Mouse (Mus musculus) G1E-ER4 (cell line): ENCODE data around the gene Gm20379. TPM values are rescaled to one million over a fixed set of nuclear protein-coding genes. Genes with fewer than 3 reads are reported as not detected.

Experiments
- GATA1 ChIP-seq: IDR thresholded peaks from one replicate; pipeline ENCODE4 v1.8.0; 2012; ENCODE audit warnings: low read length, inconsistent platforms
- polyA plus RNA-seq: library from polyadenylated mRNA; stranded (reverse); fragments of >175 nt; gene quantifications from 2 replicates; pipeline ENCODE4 v1.2.3, GENCODE M21; 2012

Gm20379 gene
- not detected in 2 replicates for polyA plus RNA-seq

DNA sequence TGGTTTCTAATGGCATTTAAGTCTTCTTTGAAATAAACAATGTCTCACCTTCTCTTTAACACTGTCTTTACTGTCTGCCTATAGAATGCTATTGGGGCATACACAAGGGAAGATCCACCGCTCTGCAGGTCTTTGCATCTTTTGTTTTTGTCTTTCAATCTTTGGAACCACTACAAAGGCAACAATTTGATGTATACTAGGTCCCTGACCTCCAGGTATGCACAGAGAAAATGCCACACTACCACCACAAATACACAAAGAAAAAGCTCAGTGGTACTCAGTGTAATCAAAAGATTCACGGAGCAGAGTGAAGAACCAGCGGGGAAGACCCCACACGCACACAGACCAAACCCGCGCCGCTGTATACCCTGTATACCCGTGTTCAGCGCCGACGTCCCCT lies at the start of gene Gm20379:
TSS of gene Gm20379 (plus strand) at position 301 of the 400 bp plus-strand sequence.
- no peak for TF ChIP-seq GATA1

DNA sequence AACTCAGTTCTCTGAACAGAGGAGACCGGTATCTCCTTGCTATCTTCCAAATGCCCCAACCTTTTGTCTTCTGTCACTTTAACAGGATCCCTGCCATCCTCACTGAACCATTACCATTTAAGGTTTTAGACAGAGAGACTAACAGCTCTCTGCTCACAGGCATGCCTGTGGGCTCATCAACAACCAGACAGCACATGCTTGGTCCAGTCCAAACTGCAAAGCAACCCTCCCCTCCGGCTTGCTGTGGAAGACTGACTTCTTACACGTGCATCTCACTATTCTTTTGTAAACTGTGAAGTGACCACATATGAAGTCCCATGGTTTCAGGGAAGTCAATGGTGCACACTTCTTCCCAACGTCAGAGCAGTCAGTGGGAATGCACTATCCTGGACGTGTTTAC lies 44.5 kb upstream of the Gm20379 start:
- no peak for TF ChIP-seq GATA1

DNA sequence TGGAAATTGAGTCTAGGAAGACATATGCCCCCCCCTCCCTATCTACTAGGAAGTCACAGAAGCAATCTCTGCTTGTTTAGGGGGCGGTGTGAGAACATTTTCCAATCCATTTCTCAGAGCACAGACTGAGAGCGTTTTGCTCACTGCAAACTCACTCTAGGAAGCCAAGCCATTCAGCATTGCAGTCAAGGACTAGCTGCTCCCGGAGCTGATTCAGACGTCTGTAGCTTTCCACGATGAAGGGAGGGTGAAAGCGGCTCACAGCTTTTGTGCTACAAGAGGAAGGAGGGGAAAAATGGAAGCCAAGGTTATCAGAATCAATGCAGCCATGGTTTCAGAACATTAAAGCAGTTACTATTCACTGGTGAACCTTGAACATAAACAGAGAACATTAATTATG lies 42.2 kb upstream of the Gm20379 start:
- TF ChIP-seq GATA1: no peak

DNA sequence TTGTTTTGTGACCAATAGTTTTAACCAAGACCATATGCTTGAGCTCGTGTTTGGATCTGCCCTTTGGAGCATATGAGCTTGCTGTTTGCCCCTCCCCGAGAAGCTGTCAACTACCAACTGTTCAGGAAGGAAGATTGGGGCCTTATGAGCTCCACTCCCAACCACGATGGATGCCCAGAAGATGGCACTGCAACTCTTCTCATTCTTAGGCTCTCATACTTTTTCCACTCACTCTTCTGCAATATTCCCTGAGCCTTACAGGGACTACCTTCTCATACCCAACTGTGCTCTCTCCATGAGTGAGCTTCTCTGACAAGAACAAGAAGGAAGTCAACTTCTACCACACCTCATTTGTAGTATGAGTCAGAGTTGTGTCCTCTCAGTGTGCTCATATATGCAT lies 38.7 kb upstream of the Gm20379 start:
- TF ChIP-seq GATA1: no peak

DNA sequence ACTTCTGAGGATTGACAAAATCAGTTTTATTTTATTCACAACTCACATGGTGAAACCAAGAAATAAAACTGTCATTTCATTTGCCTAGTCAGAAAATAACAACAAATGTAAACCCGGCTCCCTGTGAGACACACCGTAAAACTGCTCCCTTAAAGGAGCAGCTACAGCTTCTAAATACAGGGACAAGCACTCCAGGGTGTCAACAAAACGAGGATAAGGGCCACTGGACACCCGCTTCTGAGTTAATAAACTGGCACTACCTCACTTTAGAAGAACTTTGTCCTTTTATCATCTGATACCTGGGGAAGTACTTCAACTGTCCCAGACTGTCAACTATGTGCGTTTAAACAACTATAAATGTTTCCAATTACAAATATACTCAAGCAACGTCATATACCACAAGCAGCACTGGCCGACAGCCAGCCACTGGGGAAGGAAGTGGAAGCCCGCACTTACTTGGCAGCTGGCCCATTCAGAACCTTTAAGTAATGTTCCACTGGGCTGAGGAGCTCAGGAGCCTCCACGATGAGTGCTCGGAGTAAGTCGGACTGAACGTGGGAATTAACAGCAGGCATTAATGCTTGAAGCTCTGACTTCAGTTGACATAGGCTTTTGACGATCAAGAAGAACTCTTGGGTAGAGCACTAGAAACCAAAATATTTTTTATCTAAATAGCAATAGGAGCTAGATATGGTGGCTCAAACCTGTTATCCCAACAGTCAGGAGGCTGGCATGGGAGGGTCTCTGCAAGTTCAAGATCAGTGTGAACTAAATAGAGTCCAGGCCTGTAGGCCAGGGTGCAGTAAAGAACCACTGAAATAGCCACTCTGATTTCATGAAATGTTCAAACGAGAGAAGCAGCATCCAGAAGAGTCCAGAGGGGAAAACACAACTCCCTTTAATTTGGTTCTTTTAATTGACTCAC lies 31.2 kb upstream of the Gm20379 start:
- TF ChIP-seq GATA1: no peak

DNA sequence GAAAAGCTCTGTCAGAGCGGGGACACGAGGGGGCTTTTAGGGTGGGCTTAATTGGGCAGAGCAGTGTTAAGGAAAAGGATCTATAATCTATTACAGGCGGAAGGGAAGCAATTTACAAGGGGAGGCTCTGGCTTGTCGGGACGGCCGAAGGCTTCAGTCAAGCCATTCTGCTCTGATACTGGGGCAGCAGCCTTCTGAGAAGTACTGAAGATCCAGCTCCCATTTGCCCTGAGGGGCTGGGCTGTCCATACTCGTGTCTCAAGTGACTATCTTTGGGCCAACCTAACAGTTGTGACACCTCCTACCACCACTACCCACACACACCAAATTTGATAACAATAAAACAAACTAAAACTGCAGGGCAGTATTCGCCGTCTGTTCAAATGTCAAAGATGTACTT lies 30.5 kb upstream of the Gm20379 start:
- no peak for TF ChIP-seq GATA1

DNA sequence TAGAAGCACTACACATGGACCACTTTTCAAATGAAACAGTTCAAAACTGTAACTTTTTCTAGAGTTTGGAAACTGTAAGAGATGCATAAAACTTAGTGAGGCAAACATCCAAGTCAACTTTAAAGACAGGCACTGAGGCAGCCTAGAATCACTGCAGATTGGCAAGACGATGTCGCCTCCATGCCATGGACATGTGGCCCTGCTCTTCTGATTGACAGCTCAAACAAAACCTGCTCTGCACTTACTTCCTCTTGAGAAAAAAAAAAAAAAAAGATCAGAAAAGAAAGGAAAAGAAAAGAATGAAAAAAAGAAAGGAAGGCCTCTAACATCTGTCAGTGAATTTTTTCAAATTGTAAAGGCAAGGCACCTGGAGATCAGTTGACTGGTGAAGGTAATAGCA lies 28.8 kb upstream of the Gm20379 start:
- no peak for TF ChIP-seq GATA1

DNA sequence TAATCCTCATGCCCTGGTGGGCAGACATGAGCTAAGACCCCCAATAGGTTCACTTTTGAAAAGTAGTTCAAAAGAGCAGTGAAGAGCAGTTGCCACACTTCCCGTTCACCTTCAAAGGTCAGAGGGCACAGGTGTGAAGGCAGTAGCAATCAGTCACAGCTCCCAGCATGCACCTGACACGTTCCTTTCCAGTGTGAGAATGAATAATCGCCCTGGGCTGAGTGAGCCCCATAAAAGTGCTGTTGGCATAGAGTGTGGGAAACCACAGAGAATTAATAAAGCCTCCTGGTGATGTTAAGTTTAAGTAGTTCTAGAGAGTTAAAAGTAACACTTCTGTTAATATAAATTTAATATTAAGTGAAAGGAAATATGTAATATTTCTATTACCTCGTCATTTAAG lies 14.2 kb upstream of the Gm20379 start:
- TF ChIP-seq GATA1: no peak

DNA sequence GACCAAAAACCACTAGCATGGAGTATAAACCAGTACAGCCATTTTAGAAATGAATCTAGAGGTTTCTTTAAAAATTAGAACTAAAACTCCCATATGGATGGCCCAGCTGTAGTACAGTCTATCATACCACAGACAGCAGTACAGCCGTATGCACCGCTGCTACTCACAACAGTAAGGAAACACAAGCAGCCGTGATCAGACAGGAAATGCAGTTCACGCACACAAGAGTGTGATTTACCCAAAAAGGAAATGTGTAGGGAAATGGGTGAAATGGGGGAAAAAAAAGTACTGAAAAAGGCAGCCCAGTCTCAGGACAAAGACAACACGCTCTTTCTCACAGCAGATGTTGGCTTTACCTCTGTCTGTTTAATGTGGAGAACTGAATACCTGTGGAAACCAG lies 11.9 kb upstream of the Gm20379 start:
- TF ChIP-seq GATA1: no peak

DNA sequence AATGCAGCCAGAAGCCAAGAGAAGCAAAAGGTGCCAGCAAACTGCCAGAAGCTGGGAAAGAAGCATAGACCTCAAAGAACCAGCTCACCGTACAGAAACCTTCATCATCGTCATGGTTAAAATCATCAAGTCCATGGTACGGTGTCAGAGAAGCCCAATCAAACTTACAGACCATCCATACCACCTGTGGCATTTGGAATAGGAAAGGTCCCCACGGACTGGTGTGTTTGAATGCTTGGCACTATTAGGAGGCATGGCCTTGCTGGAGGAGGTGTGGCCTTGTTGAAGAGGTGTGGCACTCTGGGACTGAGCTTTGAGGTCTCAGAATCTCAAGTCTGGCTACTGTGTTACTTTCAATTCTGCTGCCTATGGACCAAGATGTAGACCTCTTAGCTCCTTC lies 9.3 kb upstream of the Gm20379 start:
- TF ChIP-seq GATA1: no peak

DNA sequence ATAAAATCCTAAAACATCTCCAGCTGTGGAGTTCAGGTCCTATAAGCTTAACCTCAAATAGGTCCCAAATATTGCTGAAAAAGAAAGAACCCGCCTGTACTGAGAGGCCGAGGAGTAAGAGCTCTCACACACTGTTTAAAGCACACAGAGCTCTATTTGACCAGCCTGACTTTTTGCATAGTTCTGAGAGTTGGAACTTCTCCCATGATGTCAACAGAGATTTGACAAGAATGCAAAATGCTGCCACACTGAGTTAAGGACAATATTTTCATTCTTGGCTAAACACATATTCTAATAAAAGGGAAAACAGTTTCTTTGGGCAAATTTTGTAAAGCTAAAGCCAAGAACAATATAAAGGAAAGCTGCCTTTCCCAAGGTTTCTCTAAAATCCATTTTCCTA lies 8.8 kb upstream of the Gm20379 start:
- no peak for TF ChIP-seq GATA1

DNA sequence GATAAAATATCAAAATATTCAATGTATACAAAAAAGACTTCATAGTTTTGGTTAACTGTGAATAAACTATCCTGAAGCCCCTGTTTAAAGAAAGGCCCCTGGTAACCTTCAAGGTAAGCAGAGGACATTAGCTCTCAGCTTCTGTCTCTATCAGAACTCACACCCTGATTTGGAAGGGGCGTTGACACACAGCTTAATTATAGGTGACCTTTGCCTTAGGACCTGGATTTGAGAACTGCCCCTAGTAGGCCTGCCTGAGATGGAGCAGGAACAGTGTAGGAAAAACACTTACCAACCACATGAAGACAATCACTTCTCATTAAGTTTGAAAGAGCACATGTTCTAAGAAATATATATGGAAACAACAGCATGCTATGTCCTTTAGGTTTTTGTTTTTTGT lies 6.3 kb upstream of the Gm20379 start:
- TF ChIP-seq GATA1: no peak

DNA sequence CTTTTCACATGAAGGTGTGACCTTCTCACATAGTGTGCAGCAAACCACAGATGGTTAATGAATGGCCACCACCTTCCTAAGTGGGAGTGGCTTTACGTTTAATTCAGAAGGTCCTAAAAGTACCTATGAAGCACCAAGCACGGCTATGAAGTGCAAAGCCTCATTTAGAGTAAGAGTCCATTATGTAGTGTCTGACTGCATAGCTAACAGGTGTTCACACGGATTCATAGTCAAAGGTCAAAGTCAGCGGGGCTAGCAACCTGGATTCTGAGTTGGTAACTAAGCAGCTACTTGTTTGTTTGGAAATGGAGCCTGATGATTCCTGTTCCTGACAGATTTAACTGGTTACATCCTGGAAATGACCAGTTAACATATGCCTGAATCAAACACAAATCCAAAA lies 4.0 kb upstream of the Gm20379 start:
- TF ChIP-seq GATA1: no peak

DNA sequence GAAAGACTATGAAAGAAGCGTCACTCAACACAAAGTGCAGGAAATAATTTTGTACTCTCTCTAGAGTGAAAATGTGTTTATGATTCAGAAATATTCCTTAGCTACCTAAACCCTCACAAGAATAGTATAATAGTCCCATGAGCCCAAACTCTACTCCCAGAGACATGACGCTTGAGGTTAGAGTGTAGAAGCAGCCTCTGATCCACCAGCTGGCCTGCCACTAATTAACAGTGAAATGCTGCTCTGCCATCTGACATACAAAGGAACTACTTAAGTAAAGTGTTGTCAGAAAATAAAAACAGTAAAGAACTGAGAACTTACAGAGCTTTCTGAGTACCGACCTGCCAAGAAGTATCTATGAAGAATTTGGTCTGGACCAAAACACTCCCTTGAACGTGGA lies 3.3 kb upstream of the Gm20379 start:
- TF ChIP-seq GATA1: no peak

DNA sequence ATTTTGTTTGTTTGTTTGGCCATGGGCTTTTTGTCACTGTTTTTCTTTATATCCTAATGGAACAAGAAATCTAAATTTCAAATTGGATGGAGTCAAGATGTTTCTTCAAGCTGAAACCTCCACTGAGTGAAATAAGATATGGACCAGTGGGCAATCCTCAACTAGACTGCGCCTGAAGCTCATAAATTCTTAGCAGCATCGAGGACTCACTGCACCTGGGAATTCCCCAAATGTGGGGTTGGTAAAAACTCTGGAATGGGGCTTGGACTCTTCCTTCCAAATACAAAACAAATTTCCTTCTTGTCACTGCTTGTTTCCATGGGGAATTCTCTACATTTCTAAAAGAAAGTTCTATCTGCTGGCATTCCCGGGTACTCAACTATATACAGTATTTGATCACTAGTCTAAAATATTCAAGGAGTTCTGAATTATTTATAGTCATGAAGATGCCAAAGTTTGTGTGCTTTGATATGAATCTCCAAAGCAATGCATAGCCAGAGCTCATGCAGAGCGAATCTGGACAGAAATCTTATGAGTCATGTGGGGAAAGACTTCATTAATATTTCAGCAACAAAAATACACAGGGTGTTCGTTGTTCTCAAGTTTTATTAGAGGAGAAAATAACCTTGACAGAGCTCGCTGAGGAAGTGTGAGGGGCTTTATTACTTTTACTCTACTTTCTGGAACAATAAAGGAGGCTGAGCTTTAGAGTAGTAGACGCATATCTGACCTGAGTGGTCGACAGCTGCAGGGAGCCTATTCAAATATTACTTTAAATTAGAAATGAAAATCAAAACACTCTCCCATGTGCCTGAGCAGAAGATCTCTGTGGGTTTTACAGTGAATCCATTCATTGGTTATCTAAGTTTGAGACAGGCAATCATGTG lies 2.5 kb upstream of the Gm20379 start:
- TF ChIP-seq GATA1: no peak

DNA sequence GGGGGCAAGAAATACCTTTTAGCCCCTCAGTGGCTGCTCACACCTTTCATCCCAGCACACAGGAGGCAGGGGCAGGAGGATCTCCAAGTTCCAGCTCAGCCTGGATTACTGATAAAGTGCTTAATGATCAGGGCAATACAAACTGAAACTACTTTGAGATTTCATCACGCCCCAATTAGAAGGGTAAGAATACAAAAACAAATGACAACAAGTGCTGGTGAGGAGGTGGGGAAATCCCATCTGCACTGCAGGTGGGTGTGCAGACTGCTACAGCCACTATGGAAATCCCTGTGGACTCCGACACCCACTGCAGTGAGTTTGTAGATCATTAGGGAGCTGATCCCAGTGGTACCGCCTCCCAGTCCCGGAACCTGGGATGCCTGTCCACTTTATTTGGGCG lies 1.5 kb upstream of the Gm20379 start:
- no peak for TF ChIP-seq GATA1

DNA sequence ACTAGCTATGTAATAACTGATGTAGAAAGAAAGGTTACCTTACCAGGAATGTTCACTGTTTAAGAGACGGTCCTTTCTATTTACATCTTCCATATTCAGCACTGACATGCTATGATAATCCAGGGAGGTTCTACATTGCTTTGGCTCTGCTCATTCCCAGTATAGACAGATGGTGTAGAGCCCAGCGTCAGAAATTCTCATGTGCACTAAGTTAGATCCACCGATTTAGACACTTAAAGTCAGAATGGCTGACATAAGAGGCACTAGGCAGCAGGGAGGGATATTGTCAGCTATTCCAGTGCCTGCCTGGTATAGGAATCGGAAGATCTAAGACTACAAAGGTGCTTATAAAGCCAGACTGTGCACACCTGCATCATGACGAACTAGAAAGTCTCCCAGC lies 8.8 kb downstream of the Gm20379 start:
- TF ChIP-seq GATA1: no peak

DNA sequence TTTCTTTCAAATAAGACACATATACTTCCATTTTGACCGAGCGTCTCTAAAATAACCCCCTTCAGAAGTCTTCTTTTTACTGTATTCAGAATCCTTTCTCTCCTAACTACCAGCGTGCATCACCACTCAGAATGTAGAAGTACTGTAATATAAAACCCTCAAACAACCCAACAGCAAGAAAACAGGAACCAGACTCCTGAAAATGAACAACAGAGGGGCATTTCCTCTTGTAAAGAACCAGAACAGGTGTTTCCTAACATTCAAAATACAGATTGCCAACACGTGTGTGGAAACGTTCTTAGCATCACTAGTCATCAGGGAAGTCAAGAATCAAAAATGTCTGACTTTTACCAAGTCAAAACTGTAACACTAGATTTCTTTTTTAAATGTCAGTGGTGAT lies 15.0 kb downstream of the Gm20379 start:
- no peak for TF ChIP-seq GATA1
